Mouse (Mus musculus) retina, postnatal 1 day (tissue): ENCODE results near the gene Taf10.

Experiments
- DNase-seq: peaks from one replicate; pipeline ENCODE4 v3.0.0-alpha.2; 2012

Gene Taf10

GRCm38 (mm10) chr7:105715366-105715765, 28.8 kb downstream of the Taf10 start:
- no peak for DNase-seq

- DNase-seq: no peak
Measured at GRCm38 (mm10) chr7:105708733-105709132, 35.4 kb downstream of the Taf10 start.

- no peak for DNase-seq
Measured at GRCm38 (mm10) chr7:105703816-105704215, 40.3 kb downstream of the Taf10 start.

- DNase-seq: no peak
Measured at GRCm38 (mm10) chr7:105703184-105703583, 41.0 kb downstream of the Taf10 start.

GRCm38 (mm10) chr7:105690875-105691274, 53.3 kb downstream of the Taf10 start:
- DNase-seq: no peak
